Mouse (Mus musculus) heart, postnatal 4 days (tissue): ENCODE results near the gene Pilrb1. TPM values are rescaled to one million over a fixed set of nuclear protein-coding genes. Genes with fewer than 3 reads are reported as not detected.
"Not testable (repeated sequence)": the region's sequence is repeated elsewhere in the genome, so short reads cannot be mapped to it uniquely, and the experiment has no call there.

Experiments
- DNase-seq: peaks from one replicate; pipeline ENCODE4 v3.0.0; 2021
- total RNA-seq, 2 experiments: library from RNA; stranded (reverse); gene quantifications; 2 replicates each; pipeline ENCODE4 v1.2.3; 2021

The Pilrb1 gene
- under 1 TPM in 1 of 2 experiments, not detected in 1; 0.38 TPM for total RNA-seq

GRCm38 (mm10) chr5:137857960-137858710, at the start of gene Pilrb1:
TSS of gene Pilrb1 (minus strand) at chr5:137858106.
- DNase-seq = not testable (repeated sequence)

DNA sequence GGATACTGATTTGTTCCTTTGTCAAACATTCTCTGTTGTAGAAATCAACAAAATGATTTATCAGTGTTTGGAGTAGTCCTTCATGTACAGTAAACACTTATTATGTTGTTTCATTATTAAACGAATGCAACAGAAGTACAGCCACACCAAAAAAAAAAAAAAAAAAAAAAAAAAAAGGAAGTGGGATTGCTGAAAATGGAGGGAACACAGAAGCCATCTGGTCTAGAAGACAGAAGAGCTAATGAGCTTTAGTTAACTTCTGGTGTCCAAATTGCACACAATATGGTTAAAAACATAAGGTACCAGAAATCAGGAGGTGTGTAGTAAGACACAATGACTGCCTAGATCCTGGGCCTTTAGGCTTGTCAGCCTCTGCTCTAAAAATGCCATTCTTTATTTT, 39.9 kb upstream of the Pilrb1 start:
- DNase-seq = no peak

GRCm38 (mm10) chr5:137892954-137893353, 35.0 kb upstream of the Pilrb1 start:
- no peak for DNase-seq

GRCm38 (mm10) chr5:137887666-137888065, 29.8 kb upstream of the Pilrb1 start:
- no peak for DNase-seq

DNA sequence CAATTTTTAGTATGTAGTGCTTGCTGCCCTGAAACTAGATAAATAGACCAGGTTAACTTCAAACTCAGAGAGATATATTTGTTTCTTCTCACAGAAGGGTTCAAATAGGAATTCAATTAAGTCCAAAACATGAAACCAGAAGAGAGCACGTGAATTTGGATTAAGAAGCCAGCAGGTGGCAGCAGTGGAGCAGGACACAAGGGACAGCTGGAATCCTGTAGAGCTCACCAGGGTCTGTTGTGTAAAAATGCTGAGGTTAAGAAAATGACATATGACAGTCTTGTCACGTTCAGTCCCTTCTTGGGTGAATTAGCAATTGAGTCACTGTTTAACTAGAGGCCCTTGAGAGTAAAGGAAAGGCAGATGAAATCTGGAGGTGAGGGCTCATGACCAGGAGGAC, 28.0 kb upstream of the Pilrb1 start:
- DNase-seq = peak; percentile 67

- no peak for DNase-seq
These were observed 25.4 kb upstream of the Pilrb1 start for GRCm38 (mm10) chr5:137883345-137883744.

DNA sequence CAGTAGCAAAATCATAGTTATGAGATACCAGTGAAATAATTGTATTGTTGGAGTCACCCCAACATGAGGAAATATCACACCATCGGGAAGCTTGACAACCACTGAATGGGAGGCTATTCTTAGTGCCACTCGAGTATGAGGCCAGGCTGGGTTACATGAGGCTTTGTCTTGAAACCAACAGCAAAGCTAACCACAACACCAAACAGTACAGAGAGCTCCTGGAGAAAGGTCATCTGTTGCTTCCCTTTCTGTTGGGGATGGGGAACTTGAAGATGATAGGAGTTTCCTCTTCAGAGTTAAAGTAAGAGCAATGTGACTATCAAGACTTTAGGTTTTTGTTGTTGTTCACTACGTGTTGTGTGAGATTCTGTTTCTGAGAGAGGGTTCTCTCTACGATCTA, 25.0 kb upstream of the Pilrb1 start:
- DNase-seq = no peak

- DNase-seq = peak; percentile 56
These were observed 20.0 kb upstream of the Pilrb1 start for GRCm38 (mm10) chr5:137877860-137878259.

GRCm38 (mm10) chr5:137875054-137875453, 17.1 kb upstream of the Pilrb1 start:
- no peak for DNase-seq

DNA sequence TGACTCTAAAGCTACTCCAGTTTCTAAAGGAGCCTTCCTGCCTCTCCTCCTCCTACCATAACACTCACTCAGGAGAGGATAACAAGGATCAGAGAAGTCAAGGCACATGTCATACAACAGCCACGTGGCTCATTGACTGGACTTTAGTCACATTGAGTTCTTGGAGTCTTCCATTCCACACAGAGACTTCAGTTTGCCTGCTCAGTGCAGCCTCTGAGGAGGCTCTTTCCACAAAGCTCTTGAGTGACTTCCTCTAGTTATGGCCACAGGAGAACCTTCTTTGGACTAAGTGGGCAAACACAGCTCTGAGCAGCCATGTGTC, 14.4 kb upstream of the Pilrb1 start:
- DNase-seq = not testable (repeated sequence)

- DNase-seq = not testable (repeated sequence)
These were observed 13.9 kb upstream of the Pilrb1 start, which contains the start of gene Pilrb2 for GRCm38 (mm10) chr5:137871644-137872380. TSS of gene Pilrb2 (minus strand) at chr5:137871815.

DNA sequence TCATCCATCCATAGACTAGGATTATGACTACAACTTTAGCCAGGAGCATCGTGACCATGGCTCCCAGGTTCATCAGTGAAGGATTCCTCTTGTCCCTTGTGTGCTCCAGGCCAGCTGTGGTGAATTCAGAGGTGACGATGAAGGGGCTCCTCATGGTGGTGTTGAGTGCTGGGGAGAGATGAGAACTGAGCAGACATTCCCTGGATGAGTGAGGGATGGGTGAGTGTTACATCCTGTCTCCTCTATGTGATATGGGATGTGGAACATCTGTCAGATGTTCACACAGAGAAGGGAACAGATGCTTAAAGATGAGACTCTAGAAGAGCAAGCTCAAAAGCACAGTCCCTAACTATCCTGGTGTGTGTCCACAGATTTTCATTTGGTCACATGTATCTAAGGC, 10.7 kb upstream of the Pilrb1 start:
- not testable (repeated sequence) for DNase-seq

GRCm38 (mm10) chr5:137864008-137864407, 6.1 kb upstream of the Pilrb1 start:
- not testable (repeated sequence) for DNase-seq

GRCm38 (mm10) chr5:137856870-137857269, 1.0 kb downstream of the Pilrb1 start:
- not testable (repeated sequence) for DNase-seq

GRCm38 (mm10) chr5:137854907-137855306, 3.0 kb downstream of the Pilrb1 start:
- DNase-seq = not testable (repeated sequence)

GRCm38 (mm10) chr5:137850313-137850712, 7.6 kb downstream of the Pilrb1 start:
- not testable (repeated sequence) for DNase-seq

GRCm38 (mm10) chr5:137837110-137837509, 20.8 kb downstream of the Pilrb1 start:
- DNase-seq = not testable (repeated sequence)

DNA sequence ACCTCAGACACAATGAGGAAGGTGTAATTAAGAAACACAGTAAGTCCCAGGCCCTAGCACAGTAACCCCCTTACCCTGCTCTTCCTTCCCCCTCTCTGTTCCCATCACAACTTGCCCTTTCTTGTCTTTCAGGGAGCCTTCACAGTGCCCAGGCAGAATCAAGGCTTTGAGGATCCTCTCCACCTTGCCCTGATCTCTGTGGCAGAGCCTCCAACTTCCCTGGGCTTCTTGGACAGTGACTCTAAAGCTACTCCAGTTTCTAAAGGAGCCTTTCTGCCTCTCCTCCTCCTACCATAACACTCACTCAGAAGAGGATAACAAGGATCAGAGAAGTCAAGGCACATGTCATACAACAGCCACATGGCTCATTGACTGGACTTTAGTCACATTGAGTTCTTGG, 21.3 kb downstream of the Pilrb1 start:
- DNase-seq = no peak

- not testable (repeated sequence) for DNase-seq
These were observed 21.9 kb downstream of the Pilrb1 start, which contains the start of gene Pilra for GRCm38 (mm10) chr5:137835966-137836520. TSS of gene Pilra (minus strand) at chr5:137836281.

- peak; percentile 10 for DNase-seq
These were observed 24.4 kb downstream of the Pilrb1 start for GRCm38 (mm10) chr5:137833500-137833899.

GRCm38 (mm10) chr5:137831506-137831905, 26.4 kb downstream of the Pilrb1 start:
- DNase-seq = no peak

- DNase-seq = no peak
These were observed 26.8 kb downstream of the Pilrb1 start for GRCm38 (mm10) chr5:137831106-137831505.

- DNase-seq = no peak
These were observed 27.7 kb downstream of the Pilrb1 start for GRCm38 (mm10) chr5:137830238-137830637.
